Mouse (Mus musculus) spleen, adult 2 months (tissue): ENCODE data around the gene Gm45623.

ENCODE experiments used
- CTCF ChIP-seq: fragments of 200-500 bp; IDR thresholded peaks from 2 replicates; pipeline ENCODE4 v1.5.1; 2011; ENCODE audit warnings: mild to moderate bottlenecking, inconsistent platforms; ENCODE audit not compliant: insufficient read depth, insufficient read length, insufficient replicate concordance; ENCODE audit errors: extremely low read depth
- POLR2A ChIP-seq: fragments of 200-500 bp; IDR thresholded peaks from 2 replicates; pipeline ENCODE4 v1.6.1; 2011; ENCODE audit warnings: low read depth, low read length, inconsistent platforms

- no peak for TF ChIP-seq CTCF
- TF ChIP-seq POLR2A = no peak
Measured at GRCm38 (mm10) chr13:56726551-56726950, 27.1 kb downstream of the Gm45623 start.
